Mouse (Mus musculus): Measurements from ENCODE around the gene Klhdc10.
"Not testable (repeated sequence)": the region's sequence is repeated elsewhere in the genome, so short reads cannot be mapped to it uniquely, and the experiment has no call there.

Klhdc10 gene

DNA sequence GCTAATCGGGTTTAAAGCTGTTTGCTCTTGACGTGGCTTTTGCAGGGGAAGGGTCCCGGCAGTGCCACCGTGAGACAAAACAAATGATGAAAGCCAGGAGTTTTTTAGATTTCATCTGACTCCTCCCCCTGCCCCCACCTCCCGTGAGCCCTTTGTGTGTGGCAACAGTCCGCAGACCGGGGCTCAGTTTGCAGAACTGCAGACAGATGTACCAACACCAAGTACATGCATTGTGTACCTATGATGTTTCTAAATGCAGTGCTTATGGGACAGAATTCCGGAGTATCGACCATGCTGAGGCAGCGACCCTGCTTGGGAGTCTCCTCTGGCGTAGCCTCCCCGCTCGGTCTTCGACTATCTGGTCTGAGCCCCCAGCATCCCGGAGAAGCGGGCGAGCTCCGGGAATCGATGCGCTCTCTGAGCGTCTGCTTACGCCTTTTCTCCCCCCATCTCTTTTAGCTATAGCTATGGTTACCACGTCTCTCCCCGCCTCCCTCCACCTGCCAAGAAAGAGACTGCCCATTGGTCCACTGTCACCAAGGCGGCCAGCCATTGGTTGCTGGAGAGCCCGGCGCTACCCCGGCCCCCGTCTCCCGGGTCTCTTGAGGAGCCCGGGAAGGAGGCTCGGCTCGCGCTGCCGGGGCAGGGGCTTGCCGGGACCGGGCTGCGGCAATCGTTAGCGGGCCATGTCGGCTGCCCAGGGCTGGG is at the start of gene Klhdc10:
TSS of gene Klhdc10 (plus strand) at position 561 of the 708 bp plus-strand sequence.
- peak; percentile 100 for DNase-seq (ENCODE audit: low spot score)

DNA sequence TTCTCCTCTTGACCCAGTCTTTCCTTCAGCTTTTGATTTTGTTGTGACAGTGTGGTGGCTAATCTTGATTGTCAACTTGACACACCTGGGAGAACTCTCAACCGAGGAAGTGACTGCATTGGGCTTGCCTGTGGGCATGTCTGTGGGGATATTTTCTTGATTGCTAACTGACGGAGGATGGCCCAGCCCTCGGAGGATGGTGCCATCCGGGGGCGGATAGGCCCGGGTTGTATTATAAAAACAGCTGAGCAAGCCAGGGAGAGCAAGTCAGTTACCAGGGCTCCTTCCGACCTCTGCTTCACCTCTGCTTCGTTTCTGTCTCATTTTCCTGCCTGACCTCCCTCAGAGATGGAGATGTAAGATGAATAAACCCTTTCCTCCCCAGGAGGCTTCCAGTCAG is 48.9 kb upstream of the Klhdc10 start:
- no peak for DNase-seq (ENCODE audit: low spot score)

DNA sequence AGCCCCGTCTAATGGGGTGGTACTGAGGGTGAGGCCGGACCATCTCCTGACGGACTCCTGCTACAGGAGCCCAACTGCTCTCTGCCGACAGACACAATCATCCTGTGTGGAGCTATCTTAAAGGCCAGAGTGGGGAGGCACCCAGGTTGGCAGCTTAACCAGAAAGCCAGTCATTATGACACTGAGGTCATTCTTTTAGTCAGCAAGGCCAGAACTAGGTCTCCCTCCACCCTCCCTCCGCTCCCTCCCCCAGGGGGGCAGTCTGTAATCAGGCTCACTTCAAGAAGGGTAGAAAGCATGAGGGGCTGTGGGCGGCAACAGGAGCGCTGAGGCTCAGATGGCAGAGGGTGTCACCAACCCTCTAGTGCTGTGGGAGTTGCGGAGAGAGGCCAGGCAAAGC is 48.0 kb upstream of the Klhdc10 start:
- DNase-seq (ENCODE audit: low spot score) = no peak

DNA sequence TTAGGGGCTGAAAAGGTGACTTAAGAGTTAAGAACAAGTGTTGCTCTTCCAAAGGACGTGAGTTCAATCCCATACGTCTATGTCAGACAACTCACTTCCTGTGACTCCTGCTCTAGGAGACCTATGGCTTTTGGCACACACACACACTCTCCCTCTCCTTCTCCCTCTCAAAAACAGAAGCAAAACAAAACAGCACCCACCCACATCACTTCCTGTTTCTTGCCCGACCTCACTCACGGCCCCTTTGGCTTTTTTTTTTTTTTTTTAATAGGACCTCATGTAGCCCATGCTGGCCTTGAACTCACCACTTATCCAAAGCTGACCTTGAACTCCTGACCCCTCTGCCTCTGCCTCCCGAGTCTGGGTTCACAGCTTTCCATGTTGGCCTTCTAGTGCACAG is 46.9 kb upstream of the Klhdc10 start:
- no peak for DNase-seq (ENCODE audit: low spot score)

DNA sequence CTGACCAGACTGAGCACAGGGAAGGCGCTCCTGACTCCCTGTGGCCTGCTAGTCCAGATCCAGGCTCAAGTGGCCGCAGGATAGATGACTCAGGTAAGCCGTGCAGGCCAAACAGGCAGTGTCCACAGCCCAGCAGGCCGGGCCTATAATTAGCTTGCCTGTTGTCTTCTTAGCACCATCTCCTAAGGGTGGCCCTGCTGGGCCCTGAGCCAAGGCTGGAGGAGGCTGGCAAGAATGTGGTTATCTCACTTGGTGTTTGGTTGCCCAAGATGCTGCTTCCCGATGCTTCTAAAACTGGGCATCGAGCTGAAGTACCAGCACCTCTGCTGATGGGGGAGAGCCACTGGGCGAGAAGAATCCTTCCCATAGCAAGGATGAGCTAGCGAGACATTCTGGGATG is 46.0 kb upstream of the Klhdc10 start:
- DNase-seq (ENCODE audit: low spot score) = no peak

DNA sequence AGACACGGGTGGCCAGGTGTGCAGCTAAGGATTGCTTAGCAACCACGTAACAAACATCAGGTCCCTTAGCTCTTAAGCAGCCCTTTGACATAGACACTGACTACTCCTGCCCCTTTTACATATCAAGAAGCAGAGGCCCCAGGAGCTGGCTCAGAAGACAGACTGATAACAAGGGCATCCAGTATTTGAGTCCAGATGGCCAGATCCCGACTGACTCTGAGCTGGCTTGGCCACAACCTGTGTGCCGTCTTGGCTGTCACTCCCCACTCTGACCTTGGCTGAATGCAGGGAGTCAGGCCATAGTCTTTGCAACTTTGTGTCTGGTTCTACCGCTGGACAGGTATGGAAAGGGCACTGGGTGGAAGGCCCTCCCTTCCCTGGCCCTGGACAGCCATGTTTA is 45.5 kb upstream of the Klhdc10 start:
- DNase-seq (ENCODE audit: low spot score) = no peak

DNA sequence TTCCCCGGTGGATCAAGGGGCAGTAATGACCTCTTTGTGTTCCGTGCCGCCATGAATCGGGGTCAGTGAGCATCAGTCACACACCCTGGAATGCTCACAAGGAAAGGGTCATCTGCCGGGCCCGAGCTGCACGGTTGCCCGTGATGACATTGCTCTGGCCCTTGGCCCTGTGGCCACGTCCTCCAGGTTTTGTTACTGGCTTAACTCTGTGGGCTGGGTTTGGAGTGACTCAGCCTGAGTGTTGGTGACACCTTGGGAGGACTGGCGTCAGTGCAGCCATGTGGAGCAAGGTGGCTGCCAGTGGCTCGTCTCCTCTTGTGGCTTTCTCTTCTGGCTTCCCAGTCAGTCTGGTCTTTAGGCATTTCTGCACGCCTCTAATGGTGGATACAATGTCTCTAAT is 45.0 kb upstream of the Klhdc10 start:
- DNase-seq (ENCODE audit: low spot score) = no peak

DNA sequence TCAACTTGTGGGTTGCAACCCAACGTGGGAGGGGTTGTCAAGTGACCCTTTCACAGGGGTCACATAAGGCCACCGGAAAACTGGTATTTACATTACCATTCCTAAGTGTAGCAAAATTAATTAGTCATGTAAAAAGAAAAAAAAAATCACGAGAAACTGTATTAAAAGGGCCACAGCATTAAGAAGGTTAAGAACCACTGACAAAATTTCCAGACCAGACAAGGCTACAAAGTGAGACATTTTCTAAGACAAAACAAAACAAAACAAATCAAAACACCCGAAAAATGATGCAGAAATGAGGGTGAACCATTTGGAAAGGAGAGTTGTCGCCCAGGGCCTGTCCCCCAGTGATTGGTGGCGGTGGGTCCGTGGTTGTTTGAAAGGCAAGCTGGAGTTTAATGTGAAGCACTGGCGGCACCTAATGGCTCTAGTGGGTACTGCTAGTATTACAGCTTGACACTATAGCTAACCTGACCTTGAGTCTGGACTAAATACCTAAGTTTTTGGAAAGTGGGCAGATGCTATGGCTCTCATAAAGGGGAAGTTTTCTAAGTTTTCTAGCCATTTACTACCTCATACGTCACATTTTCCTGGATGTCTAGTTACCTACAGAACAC is 44.0 kb upstream of the Klhdc10 start:
- DNase-seq (ENCODE audit: low spot score) = peak; percentile 67

DNA sequence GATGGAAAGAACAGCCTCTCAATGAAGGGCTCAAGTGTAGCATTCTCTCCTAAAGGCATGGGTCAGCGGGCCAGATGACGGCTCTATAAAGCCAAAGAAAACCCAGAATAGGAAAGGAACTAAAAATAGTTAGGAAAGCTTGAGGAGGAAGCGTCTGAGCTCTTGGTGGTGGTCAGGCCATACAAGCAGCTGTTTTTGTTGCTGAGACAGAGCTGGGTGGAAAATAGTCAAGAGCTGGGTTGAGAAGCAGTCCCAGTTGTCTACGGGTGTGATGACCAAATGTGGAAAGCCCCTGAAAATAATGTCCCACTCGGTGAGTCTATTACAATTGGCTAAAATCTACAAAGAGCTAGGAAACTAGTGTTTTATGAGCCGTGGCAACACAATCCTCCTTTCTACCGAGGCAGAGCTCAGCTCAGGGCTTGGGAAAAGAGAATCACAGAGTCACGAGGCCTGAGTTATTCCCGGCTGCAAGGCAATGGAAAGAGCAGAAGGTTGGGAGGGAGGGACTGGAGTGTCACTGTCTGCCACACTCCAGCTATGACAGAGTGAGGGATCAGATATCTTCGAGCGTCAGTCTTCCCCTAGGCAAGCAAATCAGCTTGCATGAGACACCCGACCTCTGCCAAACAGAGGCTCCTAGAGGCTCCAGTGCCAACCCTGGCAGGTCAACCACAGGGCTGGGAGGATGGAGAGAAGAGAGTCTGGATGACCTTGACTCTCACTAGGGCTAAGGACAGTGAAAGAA is 41.7 kb upstream of the Klhdc10 start:
- DNase-seq (ENCODE audit: low spot score) = no peak

DNA sequence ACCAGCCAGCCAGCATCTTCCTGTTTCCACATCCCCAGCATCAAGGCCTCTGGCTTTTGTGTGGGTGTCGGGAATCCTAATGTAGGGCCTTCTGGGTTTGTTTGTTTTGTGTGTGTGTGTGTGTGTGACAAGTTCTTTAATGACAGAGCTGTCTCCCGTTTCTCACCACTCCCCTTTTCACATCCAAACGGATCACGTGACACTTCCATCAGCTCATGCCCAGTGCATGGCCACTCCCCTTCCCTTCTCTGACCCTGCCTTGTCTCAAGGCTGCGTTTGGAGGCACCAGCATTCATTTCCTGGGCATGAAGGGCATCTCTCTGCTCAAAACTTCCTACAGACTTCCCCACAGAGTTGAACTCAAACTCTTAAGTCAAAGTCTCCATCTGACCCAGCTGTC is 37.9 kb upstream of the Klhdc10 start:
- DNase-seq (ENCODE audit: low spot score) = no peak

DNA sequence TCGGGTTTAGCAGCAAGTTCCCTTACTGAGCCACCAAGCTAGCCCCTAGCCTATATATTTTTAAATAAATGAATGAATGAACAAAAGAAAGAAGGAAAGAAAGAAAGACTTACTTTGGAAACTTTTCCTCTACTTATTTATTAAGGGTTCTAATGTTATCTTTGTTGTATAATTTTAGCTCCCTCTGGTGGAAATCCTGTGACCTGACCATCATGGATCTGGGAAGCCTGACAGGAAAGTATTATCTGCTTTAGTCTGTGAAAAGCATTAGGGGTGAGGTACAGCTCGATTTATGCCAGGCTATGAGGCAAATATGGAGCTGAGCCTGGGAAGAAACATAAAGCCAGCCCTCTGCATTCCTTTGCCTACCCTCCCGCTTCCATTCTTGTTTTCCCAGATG is 32.4 kb upstream of the Klhdc10 start:
- no peak for DNase-seq (ENCODE audit: low spot score)

DNA sequence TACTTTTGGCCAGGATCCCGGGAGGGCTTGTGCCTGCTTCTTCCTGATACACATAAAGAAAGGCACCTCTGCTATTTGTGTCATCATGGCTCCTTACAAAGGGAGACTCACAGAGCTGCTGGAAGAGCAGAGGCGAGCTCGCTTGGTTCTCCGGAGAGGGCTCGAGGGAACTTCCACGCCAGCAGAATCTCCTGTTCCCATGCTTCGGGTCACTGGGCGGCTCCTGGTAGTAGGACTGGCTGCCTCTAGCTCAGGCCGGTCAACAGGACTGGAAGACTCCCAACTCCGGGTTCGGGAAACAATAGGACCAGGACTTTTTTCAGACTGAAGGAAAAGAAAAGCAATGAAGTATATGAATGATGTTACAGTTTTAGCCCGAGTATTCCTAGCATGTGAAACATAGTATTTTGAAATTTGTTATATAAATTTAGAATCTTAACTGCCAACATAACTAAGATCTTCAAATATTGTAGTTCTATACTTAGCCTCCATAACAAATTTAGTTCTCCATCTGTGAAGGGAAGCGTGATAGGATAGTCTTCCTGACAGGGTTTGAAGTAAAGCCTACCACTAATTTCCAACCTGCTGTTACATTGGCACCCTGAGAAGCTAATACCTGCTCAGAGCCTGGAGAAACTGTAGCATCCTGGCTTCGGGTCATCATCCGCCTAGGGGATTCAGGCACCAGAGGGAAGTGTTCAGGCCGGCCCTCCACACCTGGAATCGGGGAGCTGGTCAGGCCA is 28.9 kb upstream of the Klhdc10 start:
- DNase-seq (ENCODE audit: low spot score) = no peak

DNA sequence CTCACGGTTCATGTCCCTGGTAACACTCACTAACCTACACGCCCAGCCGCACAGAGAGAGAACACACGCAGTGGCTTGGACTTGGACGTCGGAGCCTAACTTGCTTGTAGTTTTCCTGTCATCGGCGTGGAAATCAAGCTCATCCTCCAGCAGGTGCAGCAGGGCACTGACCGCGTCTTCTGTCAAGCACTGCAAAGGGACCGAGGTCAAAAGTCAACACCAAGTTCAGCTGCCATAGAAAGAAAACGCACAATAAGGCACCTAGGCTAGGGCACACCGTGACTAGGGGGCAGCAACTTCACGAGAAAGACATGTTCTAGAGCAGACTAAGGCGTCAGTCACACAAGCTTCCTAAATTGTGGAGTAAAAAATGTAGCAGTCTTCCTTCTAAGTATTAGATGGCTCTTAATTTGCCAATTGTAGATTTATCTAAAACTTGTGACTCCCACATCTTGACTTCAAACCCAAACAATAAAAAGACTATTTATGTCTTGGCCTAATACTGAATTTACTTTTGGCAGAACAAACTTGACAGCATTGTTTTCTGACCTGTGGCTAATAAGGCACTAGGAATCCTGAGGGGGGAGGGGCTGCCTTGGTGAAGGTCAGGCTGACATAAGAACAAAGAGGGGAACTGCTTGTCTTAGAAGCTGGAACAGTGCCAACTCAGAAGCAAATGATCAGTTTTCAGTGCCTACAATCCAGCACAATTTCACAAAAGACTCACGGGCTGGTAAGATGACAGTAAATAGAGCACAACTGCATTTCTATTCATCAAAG is 26.7 kb upstream of the Klhdc10 start:
- peak; percentile 42 for DNase-seq (ENCODE audit: low spot score)

DNA sequence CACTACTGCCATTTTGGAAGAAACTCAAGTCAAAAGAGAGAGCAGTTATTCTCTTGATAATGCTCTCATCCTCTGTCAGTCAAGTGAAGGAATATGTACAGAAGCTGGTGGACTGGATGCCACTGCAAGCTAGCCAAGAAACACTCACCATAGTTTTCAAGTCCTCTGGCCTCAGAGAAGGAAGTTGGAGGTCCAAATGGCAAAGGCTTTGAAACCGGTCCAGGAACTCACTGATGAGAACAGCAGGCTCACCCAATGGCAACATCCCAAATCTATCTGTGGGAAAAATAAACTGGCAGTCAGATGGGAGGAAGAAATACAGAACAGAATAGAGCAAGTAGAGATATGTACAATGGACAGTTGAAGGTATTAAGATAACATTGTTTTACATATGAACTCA is 25.9 kb upstream of the Klhdc10 start:
- DNase-seq (ENCODE audit: low spot score) = no peak

DNA sequence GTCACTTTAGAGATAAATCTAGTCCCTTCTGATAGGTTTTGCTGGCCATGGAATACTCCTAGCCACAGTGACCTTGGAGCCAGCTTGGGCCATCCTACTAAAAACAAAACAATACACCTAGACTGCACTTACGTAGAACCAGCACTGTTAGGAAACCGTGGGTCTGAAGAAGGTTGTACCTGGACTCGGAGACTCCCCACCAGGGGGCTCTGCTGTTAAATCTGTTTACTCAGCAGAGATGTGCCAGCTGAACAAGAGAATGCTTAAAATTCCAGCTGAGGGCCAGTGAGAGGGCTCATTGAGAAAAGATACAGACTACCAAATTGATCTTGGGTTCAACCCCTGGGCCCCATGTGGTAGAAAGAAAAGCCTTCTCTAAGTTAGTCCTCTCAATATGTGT is 20.6 kb upstream of the Klhdc10 start:
- no peak for DNase-seq (ENCODE audit: low spot score)

DNA sequence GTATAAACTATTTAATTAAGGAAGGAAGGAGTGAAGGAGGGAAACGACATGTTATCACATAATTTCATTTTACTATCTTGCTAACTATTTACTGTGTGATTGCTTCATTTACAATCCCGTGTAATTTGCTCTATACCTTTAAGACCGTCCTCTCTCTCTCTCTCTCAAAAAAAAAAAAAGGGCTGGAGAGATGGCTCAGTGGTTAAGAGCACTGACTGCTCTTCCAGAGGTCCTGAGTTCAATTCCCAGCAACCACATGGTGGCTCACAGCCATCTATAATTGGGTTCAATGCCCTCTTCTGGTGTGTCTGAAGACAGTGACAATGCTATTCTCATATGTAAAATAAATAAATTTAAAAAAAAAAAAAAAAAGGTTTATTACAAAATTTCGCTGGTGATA is 11.4 kb upstream of the Klhdc10 start:
- not testable (repeated sequence) for DNase-seq (ENCODE audit: low spot score)

DNA sequence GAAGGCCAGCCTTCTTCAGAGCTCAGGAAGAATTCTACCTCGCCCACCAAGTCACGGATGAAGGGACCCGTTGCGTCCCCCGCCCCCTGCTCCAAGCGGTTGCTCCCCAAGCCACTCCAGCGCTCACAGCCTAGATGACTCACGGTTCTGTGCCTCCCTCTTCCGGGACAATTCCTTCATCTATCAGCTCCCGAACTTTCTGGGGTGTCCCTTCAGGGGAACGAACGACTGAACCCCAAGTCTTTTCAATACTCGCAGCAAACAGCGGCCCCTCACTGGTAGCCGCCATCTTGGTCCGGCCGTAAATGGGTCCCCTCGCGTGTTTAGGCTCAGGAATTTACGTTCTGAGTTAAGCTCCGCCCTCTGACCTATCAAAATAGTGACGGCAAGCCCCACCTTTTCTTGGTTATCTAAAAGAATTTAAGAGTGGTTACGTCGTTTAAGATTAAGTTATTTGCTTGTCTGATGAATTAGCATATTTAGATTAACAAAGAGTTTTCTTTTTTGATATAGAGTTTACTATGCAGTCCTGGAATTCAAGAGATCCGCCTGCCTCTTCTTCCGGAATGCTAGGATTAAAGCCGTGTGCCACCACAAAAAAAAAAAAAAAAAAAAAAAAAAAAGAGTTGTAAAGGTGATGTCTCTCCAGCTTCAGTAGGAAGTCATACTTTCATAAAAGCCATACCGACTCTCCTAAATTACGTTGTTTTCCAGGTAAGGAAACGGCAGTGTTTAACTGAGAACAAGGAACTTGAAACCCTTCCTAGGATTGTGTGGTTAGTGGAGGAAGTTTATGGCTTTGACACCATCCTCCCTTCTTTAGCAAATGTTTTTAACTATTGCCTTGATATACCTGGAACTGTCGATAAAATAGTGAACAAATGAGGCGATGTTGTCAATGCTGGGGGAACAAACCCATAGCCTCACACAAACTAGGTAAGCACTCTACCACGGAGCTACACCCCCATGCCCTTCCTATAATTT is 10.7 kb upstream of the Klhdc10 start, which contains the start of gene Zc3hc1:
TSS of gene Zc3hc1 (minus strand) at position 315 of the 984 bp plus-strand sequence.
- peak; percentile 85 for DNase-seq (ENCODE audit: low spot score)

DNA sequence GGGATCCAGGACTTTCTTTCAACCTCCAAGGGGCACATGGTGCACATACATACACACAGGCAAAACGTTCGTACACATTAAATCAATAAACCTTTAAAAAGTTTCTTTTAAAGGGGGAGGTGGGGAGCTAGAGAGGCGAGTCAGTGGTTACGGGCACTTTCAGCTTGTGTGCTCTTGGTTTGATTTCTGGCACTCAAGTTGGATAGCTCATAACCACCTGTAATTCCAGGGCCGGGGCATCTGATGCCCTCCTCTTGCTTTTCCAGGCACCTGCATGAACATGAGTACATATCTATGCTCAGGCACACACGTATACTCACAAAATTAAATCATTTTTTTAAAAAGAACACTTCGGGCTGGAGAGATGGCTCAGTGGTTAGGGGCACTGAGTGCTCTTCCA is 9.7 kb upstream of the Klhdc10 start:
- DNase-seq (ENCODE audit: low spot score) = no peak

DNA sequence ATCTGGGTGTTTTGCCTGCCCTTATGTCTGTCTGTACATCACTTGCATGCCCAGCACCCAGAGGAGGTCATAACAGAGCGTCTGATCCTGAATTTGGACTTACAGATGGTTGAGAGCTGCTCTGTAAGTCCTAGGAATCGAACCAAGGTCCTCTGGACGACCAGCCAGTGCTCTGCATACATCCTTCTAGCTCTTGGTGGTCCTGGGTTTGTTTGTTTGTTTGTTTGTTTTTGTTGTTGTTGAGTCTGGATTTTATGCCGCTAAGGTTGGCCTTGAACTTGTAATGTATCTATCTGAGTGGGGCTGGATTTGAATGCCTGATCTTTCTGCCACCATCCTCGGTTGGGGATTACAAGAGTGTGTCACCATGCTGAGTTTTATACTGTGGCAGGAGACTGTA is 1.5 kb upstream of the Klhdc10 start:
- DNase-seq (ENCODE audit: low spot score) = no peak

DNA sequence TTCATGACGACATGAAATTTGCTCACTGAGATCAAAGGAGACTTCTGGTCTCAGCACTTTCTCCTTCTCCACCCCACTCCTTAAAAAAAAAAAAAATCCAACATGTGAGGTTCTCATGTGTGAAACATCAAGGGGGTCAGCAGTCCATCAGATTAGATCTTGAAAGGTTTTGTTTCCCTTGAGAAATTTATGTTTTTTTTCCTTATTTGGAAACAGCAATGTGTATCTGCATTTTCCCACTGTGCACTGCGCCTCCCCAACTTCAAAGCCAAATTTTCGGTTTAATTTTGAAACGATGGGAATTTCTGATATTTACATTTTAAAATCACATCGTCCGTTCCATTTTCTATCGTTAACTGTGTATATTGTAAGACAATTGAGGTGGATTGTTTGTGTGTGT is 952 bp upstream of the Klhdc10 start:
- no peak for DNase-seq (ENCODE audit: low spot score)

DNA sequence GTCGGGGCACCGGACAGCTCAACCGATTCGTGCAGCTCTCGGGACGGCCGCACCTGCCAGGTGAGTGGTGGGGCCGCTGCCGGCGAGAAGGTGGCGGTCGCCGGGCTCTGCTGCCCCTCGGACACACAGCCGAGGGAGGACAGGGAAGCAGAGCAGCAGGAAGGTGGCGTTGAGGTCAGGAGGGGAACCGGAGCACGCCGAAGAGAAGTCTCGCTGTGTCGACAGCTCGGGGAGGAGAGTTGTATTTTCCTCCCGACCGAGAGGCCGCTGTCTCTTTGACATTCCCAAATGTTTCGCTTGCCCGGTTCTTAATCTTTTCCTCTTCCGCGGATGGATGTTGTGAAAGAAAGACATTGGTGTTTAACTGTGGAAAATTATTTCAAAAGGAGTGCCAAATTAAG is 423 bp downstream of the Klhdc10 start:
- DNase-seq (ENCODE audit: low spot score) = no peak
